In the genomic region with DNA sequence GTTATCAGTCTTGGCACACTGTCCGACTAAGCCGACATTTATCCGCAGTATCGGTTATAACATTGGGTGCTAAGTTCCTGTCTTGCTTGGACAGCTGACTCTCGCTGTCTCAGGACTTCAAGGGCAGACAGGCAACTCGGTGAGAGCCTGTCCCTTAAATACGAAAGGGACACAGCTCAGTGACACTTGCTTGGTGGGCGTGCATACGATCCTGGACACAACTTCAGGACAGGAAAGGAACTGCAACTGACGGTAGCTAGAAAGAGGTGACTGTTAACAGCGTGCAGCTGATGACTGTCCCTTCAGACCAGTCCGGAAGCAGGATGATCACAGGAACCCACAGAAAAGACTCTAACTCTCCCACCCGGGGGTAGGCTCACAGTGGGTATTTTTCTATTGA, we compare ENCODE assay signal across 13 mouse cellular contexts. TPM values are rescaled to one million over a fixed set of nuclear protein-coding genes. Genes with fewer than 3 reads are reported as not detected.
DNase-seq lines count a peak whose midpoint lies in the region; ATAC-seq and TF ChIP-seq lines count a peak whose summit lies in the region.
"Had no signal": no experiment of that assay in that cellular context is flagged by ENCODE, and none has a peak within 500 bp of the region (broad histone marks: within the 10 kb centered on the region; RNA-seq: fewer than 3 reads in every experiment).

No protein-coding gene starts in this region.

- peaks cover 4% of the 10 kb centered on the region for H3K4me1 ChIP-seq in heart, adult 2 months (ENCODE audit: control insufficient read depth, insufficient read depth, low read length)
- no peaks in the 10 kb centered on the region for H3K4me1 ChIP-seq in kidney, embryonic 16.5 days (ENCODE audit: insufficient read depth, low read length)
- peaks cover 4 to 43% of the 10 kb centered on the region in 2 experiments for H3K4me1 ChIP-seq in CH12.LX (ENCODE audit: control insufficient read depth in 1 of 2, insufficient read depth in 2 of 2)
- no peaks in the 10 kb centered on the region for H3K4me1 ChIP-seq in embryonic facial prominence, embryonic 14.5 days (ENCODE audit: control insufficient read depth, insufficient read depth, low read length)

- no peak for ATAC-seq in kidney, embryonic 16.5 days (ENCODE audit: low FRiP score, low TSS enrichment)
- no peak for ATAC-seq in embryonic facial prominence, embryonic 14.5 days (ENCODE audit: low read depth)
- ATAC-seq in monocyte, adult 5-6 weeks (replicated peaks; ENCODE audit: insufficient number of reproducible peaks, low FRiP score, low TSS enrichment, poor library complexity, severe bottlenecking): no peak
- ATAC-seq: liver, postnatal 0 days had no signal

- TF ChIP-seq EP300 in heart, adult 2 months (IDR thresholded peaks at IDR 0.05; ENCODE audit: insufficient read depth, low read depth, low read length): no peak
- no peak for TF ChIP-seq EP300 in CH12.LX (IDR thresholded peaks at IDR 0.05; ENCODE audit: low read length)

- WGBS in heart, adult 2 months: 20% methylated on average over 13 of the region's 13 CpGs
- WGBS in kidney, embryonic 16.5 days: 30% methylated on average over 13 of the region's 13 CpGs
- WGBS in embryonic facial prominence, embryonic 14.5 days: 40% methylated on average over 13 of the region's 13 CpGs

- in situ Hi-C loops in CH12.LX (cut with MboI; ENCODE audit: low pct_ligation_motif_present, low pct_unique_long_range_greater_than_20kb, low sequenced_read_pairs): no loop called here

- H3K27me3 ChIP-seq in heart, adult 2 months (ENCODE audit: control insufficient read depth, insufficient read depth, low read length): no peaks in the 10 kb centered on the region
- peaks cover 11% of the 10 kb centered on the region for H3K27me3 ChIP-seq in kidney, embryonic 16.5 days (ENCODE audit: insufficient read depth, low read length)
- no peaks in the 10 kb centered on the region for H3K27me3 ChIP-seq in CH12.LX (replicated peaks)
- H3K27me3 ChIP-seq in embryonic facial prominence, embryonic 14.5 days (replicated peaks; ENCODE audit: control insufficient read depth, insufficient read depth, low read length): no peaks in the 10 kb centered on the region; the same call in 1 of the 2 replicates
- H3K27me3 ChIP-seq: neural tube, embryonic 12.5 days had no signal

- peaks cover 2% of the 10 kb centered on the region for H3K79me2 ChIP-seq in heart, adult 2 months (replicated peaks; ENCODE audit: control insufficient read depth, insufficient read depth, low read length)
- H3K79me2 ChIP-seq in CH12.LX (replicated peaks; ENCODE audit: control insufficient read depth, extremely low read depth, insufficient read depth, poor library complexity, severe bottlenecking): no peaks in the 10 kb centered on the region

- no peak overlapping the region for H3K9ac ChIP-seq in heart, adult 2 months (ENCODE audit: low read depth, low read length)
- no peak overlapping the region for H3K9ac ChIP-seq in kidney, embryonic 16.5 days (replicated peaks; ENCODE audit: low read length)
- peak overlapping the region; percentile 29 for H3K9ac ChIP-seq in CH12.LX (ENCODE audit: insufficient read depth, low read depth)
- no peak overlapping the region for H3K9ac ChIP-seq in embryonic facial prominence, embryonic 14.5 days (ENCODE audit: low read depth, low read length)
- H3K9ac ChIP-seq: liver, postnatal 0 days; neural tube, embryonic 12.5 days had no signal

- no peak for DNase-seq in heart, adult 2 months
- DNase-seq in heart, postnatal 25 days (ENCODE audit: low spot score): no peak
- no peak for DNase-seq in kidney, adult 11 months
- peak; percentile 77 for DNase-seq in CH12.LX (ENCODE audit: extremely low read depth)
- no peak for DNase-seq in embryonic facial prominence, embryonic 14.5 days (ENCODE audit: low spot score)
- no peak for DNase-seq in layer of hippocampus, adult 9-10 months (ENCODE audit: low spot score)
- DNase-seq: cerebellum, adult 11-12 months; gastrocnemius, postnatal 25 days; liver, postnatal 0 days had no signal

- H3K4me3 ChIP-seq in heart, adult 2 months: no peak overlapping the region
- H3K4me3 ChIP-seq in kidney, embryonic 16.5 days (ENCODE audit: low read length): no peak overlapping the region
- peak overlapping the region; percentile 33 to 57 (median 48) for H3K4me3 ChIP-seq in CH12.LX (replicated peaks in 1 of 3; ENCODE audit: low read depth in 2 of 3, low read length in 2 of 3, poor library complexity in 1 of 3)
- H3K4me3 ChIP-seq in embryonic facial prominence, embryonic 14.5 days (ENCODE audit: low read depth, low read length): no peak overlapping the region
- H3K4me3 ChIP-seq: forebrain, embryonic 10.5 days; neural tube, embryonic 12.5 days had no signal

- intact Hi-C loops in heart, adult 2 months (cut with DNase I): no loop called here
- intact Hi-C loops in heart, postnatal 25 days (cut with DNase I): no loop called here

- peak overlapping the region; percentile 36 for H3K4me2 ChIP-seq in kidney, embryonic 16.5 days (replicated peaks; ENCODE audit: low read depth, low read length)
- H3K4me2 ChIP-seq in CH12.LX (ENCODE audit: insufficient read depth, low read depth, poor library complexity, severe bottlenecking): peak overlapping the region; percentile 87
- H3K4me2 ChIP-seq in embryonic facial prominence, embryonic 14.5 days (ENCODE audit: low read depth, low read length): peak overlapping the region; percentile 17; the same call in 1 of the 2 replicates
- H3K4me2 ChIP-seq: neural tube, embryonic 12.5 days had no signal

- peak; percentile 32 for TF ChIP-seq CTCF in heart, adult 2 months (IDR thresholded peaks at IDR 0.05)
- peak; percentile 29 to 54; a peak in 3 of 4 replicates for TF ChIP-seq CTCF in CH12.LX (conservative IDR thresholded peaks at IDR 0.05 in 1 of 2, IDR thresholded peaks at IDR 0.05 in 1 of 2; ENCODE audit: low read depth in 2 of 2, low read length in 2 of 2)

- dilution Hi-C loops in CH12.LX (cut with MboI; ENCODE audit: extremely low pct_ligation_motif_present, extremely low pct_unique_long_range_greater_than_20kb, low sequenced_read_pairs): no loop called here

- no peak for TF ChIP-seq POLR2A in heart, adult 2 months (IDR thresholded peaks at IDR 0.05; ENCODE audit: insufficient read depth, low read depth, low read length)
- TF ChIP-seq POLR2A in CH12.LX (IDR thresholded peaks at IDR 0.05; ENCODE audit: low read depth, low read length): no peak

- peak; percentile 28 for TF ChIP-seq RAD21 in CH12.LX (IDR thresholded peaks at IDR 0.05; ENCODE audit: low read depth, low read length)

- no peak overlapping the region for H3K27ac ChIP-seq in heart, adult 2 months
- no peak overlapping the region for H3K27ac ChIP-seq in kidney, embryonic 16.5 days (ENCODE audit: low read length)
- H3K27ac ChIP-seq in CH12.LX (ENCODE audit: insufficient read depth, low read depth): peak overlapping the region; percentile 32; the same call in 1 of the 2 replicates
- H3K27ac ChIP-seq in embryonic facial prominence, embryonic 14.5 days (replicated peaks; ENCODE audit: low read depth, low read length): no peak overlapping the region
- H3K27ac ChIP-seq: forebrain, embryonic 10.5 days; neural tube, embryonic 12.5 days had no signal

- H3K9me3 ChIP-seq in kidney, embryonic 16.5 days (ENCODE audit: low read length): no peaks in the 10 kb centered on the region
- H3K9me3 ChIP-seq in CH12.LX (replicated peaks; ENCODE audit: low read length): peaks cover 2% of the 10 kb centered on the region
- H3K9me3 ChIP-seq in embryonic facial prominence, embryonic 14.5 days (ENCODE audit: control insufficient read depth, low read length): no peaks in the 10 kb centered on the region
- H3K9me3 ChIP-seq: forebrain, embryonic 10.5 days; neural tube, embryonic 12.5 days had no signal

- peaks cover 4% of the 10 kb centered on the region for H3K36me3 ChIP-seq in heart, adult 2 months (ENCODE audit: control insufficient read depth, insufficient read depth, low read length)
- H3K36me3 ChIP-seq in kidney, embryonic 16.5 days (ENCODE audit: insufficient read depth, low read length): no peaks in the 10 kb centered on the region
- H3K36me3 ChIP-seq in CH12.LX (replicated peaks in 1 of 2; ENCODE audit: control insufficient read depth in 1 of 2, insufficient read depth in 1 of 2, low read length in 1 of 2): peaks cover 0 to under 1% of the 10 kb centered on the region in 2 experiments
- no peaks in the 10 kb centered on the region for H3K36me3 ChIP-seq in embryonic facial prominence, embryonic 14.5 days (ENCODE audit: control insufficient read depth, insufficient read depth, low read length)
- H3K36me3 ChIP-seq: forebrain, embryonic 10.5 days; neural tube, embryonic 12.5 days had no signal

TF ChIP-seq in CH12.LX, 34 proteins besides CTCF, POLR2A, EP300 and RAD21 (continues in another document):
- TF ChIP-seq SMC3 (IDR thresholded peaks at IDR 0.05; ENCODE audit: low read depth, low read length) (peak; percentile 24; the same call in 1 of the 2 replicates), USF1 (IDR thresholded peaks at IDR 0.05; ENCODE audit: low read depth, low read length) (no peak), BHLHE40 (IDR thresholded peaks at IDR 0.05; ENCODE audit: low read depth, low read length) (peak; percentile 59; the same call in 1 of the 2 replicates), ETS1 (conservative IDR thresholded peaks at IDR 0.05; ENCODE audit: low read depth, low read length) (peak; percentile 39; the same call in 1 of the 2 replicates), ELF1 (IDR thresholded peaks at IDR 0.05; ENCODE audit: low read depth, low read length) (peak; percentile 72), MYC (IDR thresholded peaks at IDR 0.05; ENCODE audit: low read depth, low read length) (peak; percentile 80), JUND (conservative IDR thresholded peaks at IDR 0.05; ENCODE audit: low read depth, low read length) (peak; percentile 28; the same call in 1 of the 2 replicates), SIN3A (IDR thresholded peaks at IDR 0.05; ENCODE audit: low read length) (peak; percentile 46), IRF4 (IDR thresholded peaks at IDR 0.05; ENCODE audit: low read depth, low read length) (peak; percentile 72), MAX (IDR thresholded peaks at IDR 0.05; ENCODE audit: low read length) (peak; percentile 68), UBTF (IDR thresholded peaks at IDR 0.05; ENCODE audit: low read depth, low read length) (no peak), TBP (conservative IDR thresholded peaks at IDR 0.05; ENCODE audit: low read depth, low read length) (no peak), HCFC1 (IDR thresholded peaks at IDR 0.05; ENCODE audit: low read depth, low read length) (no peak), JUN (IDR thresholded peaks at IDR 0.05; ENCODE audit: insufficient read depth, low read depth, low read length) (no peak)

RNA-seq across cellular contexts. Expression of gene Flt1, which starts 27.8 kb away (rescaled TPM):
- total RNA-seq in heart, adult 2 months (2021): 10 to 100 TPM; 82.1 to 88.3 TPM
- polyA plus RNA-seq in heart, adult 2 months (2012; rRNA removed): 20.5 and 30.6 TPM in 2 replicates
- 10 to 100 TPM; 61.7 to 76.9 TPM for total RNA-seq in heart, postnatal 25 days (2021)
- 19.2 and 19.7 TPM in 2 replicates for polyA plus RNA-seq in kidney, embryonic 16.5 days (2015; fragmentation: Nextera tagmentation; extraction: Ambion mirVana)
- total RNA-seq in CH12.LX (2012; rRNA removed) (0.29 and 0.47 TPM in 2 replicates), CH12.LX (2014; rRNA removed) (0.26 and 0.27 TPM in 2 replicates)
- polyA plus RNA-seq in CH12.LX (2012; ENCODE audit: insufficient read length, low read depth): 0.85 and 0.94 TPM in 2 replicates
- 12.2 and 13.2 TPM in 2 replicates for polyA plus RNA-seq in embryonic facial prominence, embryonic 14.5 days (2014; fragmentation: Nextera tagmentation; extraction: Ambion mirVana)
- total RNA-seq in monocyte, adult 5-6 weeks (2017): 15.4 to 20.2 TPM (median 18.7 TPM) in 3 replicates

Comparison
In these comparisons a context has a peak if more than half of its experiments do, and no peak if none do; other contexts are left out.
1. H3K4me3 ChIP-seq: peak in CH12.LX (3 of 3); none in heart, adult 2 months (single experiment), kidney, embryonic 16.5 days (single experiment) and embryonic facial prominence, embryonic 14.5 days (single experiment).
2. H3K4me2 ChIP-seq: peak in every context shown above with its lines; median percentile 87 in CH12.LX; 36 in kidney, embryonic 16.5 days; 17 in embryonic facial prominence, embryonic 14.5 days.
3. RNA of gene Flt1, which starts 27.8 kb away (total RNA-seq): 82.1 to 88.3 TPM in heart, adult 2 months, 61.7 to 76.9 TPM in heart, postnatal 25 days and 15.4 to 20.2 TPM in monocyte, adult 5-6 weeks; 0.26 to 0.47 TPM in CH12.LX; every median in the first group is over 10 times any median in the second.